Mouse (Mus musculus) stomach, postnatal 0 days (tissue): Measurements from ENCODE around the gene Zbtb11. TPM values are rescaled to one million over a fixed set of nuclear protein-coding genes. Genes with fewer than 3 reads are reported as not detected.
"Not testable (repeated sequence)": the region's sequence is repeated elsewhere in the genome, so short reads cannot be mapped to it uniquely, and the experiment has no call there.

Experiments
- ATAC-seq: fragments of 200-750 bp; cut with Nextera tagmentation; 2 replicates; pipeline ENCODE4 v1.8.0; 2017; ENCODE audit not compliant: low FRiP score, low TSS enrichment
- DNase-seq: peaks from one replicate; pipeline ENCODE4 v3.0.0-alpha.2; 2016; ENCODE audit warnings: low spot score
- H3K27ac ChIP-seq: fragments of 300-500 bp; sonication (generic); replicated peaks from 2 replicates; pipeline ENCODE4 v1.5.1; 2014; ENCODE audit warnings: mild to moderate bottlenecking, control low read depth
- H3K27me3 ChIP-seq: fragments of 300-500 bp; sonication (generic); 2 replicates; pipeline ENCODE4 v1.6.1; 2014; ENCODE audit warnings: low read length; ENCODE audit not compliant: control insufficient read depth, insufficient read depth
- H3K36me3 ChIP-seq: fragments of 300-500 bp; sonication (generic); 2 replicates; pipeline ENCODE4 v1.6.1; 2014; ENCODE audit warnings: low read length, mixed read lengths; ENCODE audit not compliant: control insufficient read depth, insufficient read depth
- H3K4me1 ChIP-seq: fragments of 300-500 bp; sonication (generic); replicated peaks from 2 replicates; pipeline ENCODE4 v1.6.1; 2014; ENCODE audit warnings: antibody characterized with exemption; ENCODE audit not compliant: control insufficient read depth, insufficient read depth
- H3K4me2 ChIP-seq: fragments of 300-500 bp; sonication (generic); replicated peaks from 2 replicates; pipeline ENCODE4 v1.6.1; 2014; ENCODE audit warnings: low read depth, mild to moderate bottlenecking, control low read depth, moderate library complexity
- H3K4me3 ChIP-seq: fragments of 300-500 bp; sonication (generic); 2 replicates; pipeline ENCODE4 v1.5.1; 2014; ENCODE audit warnings: low read depth, low read length, control low read depth
- H3K9ac ChIP-seq: fragments of 300-500 bp; sonication (generic); 2 replicates; pipeline ENCODE4 v1.6.1; 2014; ENCODE audit warnings: mild to moderate bottlenecking, low read length, control low read depth, mixed read lengths
- H3K9me3 ChIP-seq: fragments of 300-500 bp; sonication (generic); 2 replicates; pipeline ENCODE4 v1.6.1; 2016; ENCODE audit warnings: low read length; ENCODE audit not compliant: control insufficient read depth
- CTCF ChIP-seq: IDR thresholded peaks from 2 replicates; pipeline ENCODE4 v1.5.1; 2016; ENCODE audit warnings: antibody characterized with exemption, low read depth, mild to moderate bottlenecking, moderate library complexity
- EP300 ChIP-seq: optimal IDR thresholded peaks from 2 replicates; pipeline ENCODE3; 2016; ENCODE audit warnings: antibody characterized with exemption
- WGBS: fragments of 180-500 bp; shearing (Covaris S2); extraction: QIAGEN DNeasy Blood & Tissue Kit; methylation state at CpG from one replicate; pipeline ENCODE4 v1.1.7; 2014; 5-methylcytosine and 5-hydroxymethylcytosine counted together
- polyA plus RNA-seq: library from polyadenylated mRNA; unstranded; fragments of >200 nt; fragmentation: Nextera tagmentation; extraction: Ambion mirVana; gene quantifications from 2 replicates; pipeline ENCODE4 v1.2.1, GENCODE M21; 2015

Gene Zbtb11
- polyA plus RNA-seq, 1 experiment from 2014 or later = 7.3 TPM

GRCm38 (mm10) chr16:55950946-55951678 is 22.6 kb upstream of the Zbtb11 start:
- TF ChIP-seq CTCF = peak; percentile 92
- TF ChIP-seq EP300 = no peak
- H3K9ac ChIP-seq = no peak overlapping the region
- H3K36me3 ChIP-seq = no peaks in the 10 kb centered on the region
- ATAC-seq (peak; percentile 66), DNase-seq (peak; percentile 73)
- no peaks in the 10 kb centered on the region for H3K9me3 ChIP-seq
- H3K4me1 ChIP-seq = no peaks in the 10 kb centered on the region
- H3K4me3 ChIP-seq = 0 out of 2 replicates have a peak overlapping the region, but pooled peaks have one; percentile 22
- H3K27me3 ChIP-seq = no peaks in the 10 kb centered on the region
- H3K27ac ChIP-seq = no peak overlapping the region
- WGBS = 38% methylated on average over 19 of the region's 19 CpGs
- H3K4me2 ChIP-seq = peak overlapping the region; percentile 33; the same call in 1 of the 2 replicates

- WGBS = 64% methylated on average over 7 of the region's 7 CpGs
- 0 out of 2 replicates have a peak, but pooled peaks have one; percentile 63 for ATAC-seq
- DNase-seq = no peak
Observed at GRCm38 (mm10) chr16:55951679-55952327, 21.9 kb upstream of the Zbtb11 start.

GRCm38 (mm10) chr16:55952771-55953170 is 20.9 kb upstream of the Zbtb11 start:
- H3K27me3 ChIP-seq = no peaks in the 10 kb centered on the region
- no peaks in the 10 kb centered on the region for H3K4me1 ChIP-seq
- TF ChIP-seq CTCF = no peak
- no peak for TF ChIP-seq EP300
- no peak overlapping the region for H3K9ac ChIP-seq
- H3K9me3 ChIP-seq = no peaks in the 10 kb centered on the region
- ATAC-seq (no peak), DNase-seq (peak; percentile 20)
- no peak overlapping the region for H3K27ac ChIP-seq
- no peak overlapping the region for H3K4me2 ChIP-seq
- H3K36me3 ChIP-seq = no peaks in the 10 kb centered on the region
- no peak overlapping the region for H3K4me3 ChIP-seq

More at GRCm38 (mm10) chr16:55951679-55952327, 21.9 kb upstream of the Zbtb11 start:
- no peak overlapping the region for H3K4me3 ChIP-seq
- H3K27ac ChIP-seq = no peak overlapping the region
- no peak overlapping the region for H3K4me2 ChIP-seq
- no peak overlapping the region for H3K9ac ChIP-seq
- H3K27me3 ChIP-seq = no peaks in the 10 kb centered on the region
- H3K36me3 ChIP-seq = no peaks in the 10 kb centered on the region
- H3K9me3 ChIP-seq = no peaks in the 10 kb centered on the region
- TF ChIP-seq CTCF (no peak), EP300 (no peak)
- no peaks in the 10 kb centered on the region for H3K4me1 ChIP-seq

GRCm38 (mm10) chr16:55954196-55954595 is 19.5 kb upstream of the Zbtb11 start:
- not testable (repeated sequence) for H3K9me3 ChIP-seq, H3K27me3 ChIP-seq, H3K4me2 ChIP-seq, H3K36me3 ChIP-seq, H3K4me3 ChIP-seq, H3K4me1 ChIP-seq, H3K27ac ChIP-seq, DNase-seq, ATAC-seq, H3K9ac ChIP-seq
- WGBS = 93% methylated on average over 9 of the region's 9 CpGs

- ATAC-seq, H3K4me2 ChIP-seq, H3K4me1 ChIP-seq, H3K27ac ChIP-seq, H3K9ac ChIP-seq, H3K4me3 ChIP-seq, H3K36me3 ChIP-seq, DNase-seq, H3K9me3 ChIP-seq, H3K27me3 ChIP-seq: not testable (repeated sequence)
- 85% methylated on average over 6 of the region's 11 CpGs for WGBS
Observed at GRCm38 (mm10) chr16:55963068-55963467, 10.6 kb upstream of the Zbtb11 start.
